Mouse (Mus musculus) brain, adult 2 months (tissue): ENCODE measurements around the gene Cyp8b1.
A peak's percentile ranks its signal among the peaks of the same experiment; 100 is the strongest.

Experiments used
- DNase-seq: peaks from one replicate; pipeline ENCODE4 v3.0.0; 2011; ENCODE audit warnings: low read depth, low spot score

Gene Cyp8b1

GRCm38 (mm10) chr9:121916102-121916501 is at the start of gene Cyp8b1:
Cyp8b1 (minus strand) TSS chr9:121916305.
- DNase-seq = no peak

- DNase-seq = peak; percentile 67
Measured at GRCm38 (mm10) chr9:121964941-121965340, 48.8 kb upstream of the Cyp8b1 start.

GRCm38 (mm10) chr9:121959966-121960635 is 44.0 kb upstream of the Cyp8b1 start:
- DNase-seq = no peak

- DNase-seq = no peak
Measured at GRCm38 (mm10) chr9:121952596-121952995, 36.5 kb upstream of the Cyp8b1 start.

GRCm38 (mm10) chr9:121951114-121951423 is 35.0 kb upstream of the Cyp8b1 start:
- DNase-seq = no peak

GRCm38 (mm10) chr9:121950418-121951113 is 34.5 kb upstream of the Cyp8b1 start, which contains the start of gene Fam198a:
Fam198a (plus strand) TSS chr9:121950988.
- peak; percentile 24 for DNase-seq

- peak; percentile 36 for DNase-seq
Measured at GRCm38 (mm10) chr9:121948431-121948830, 32.3 kb upstream of the Cyp8b1 start.

GRCm38 (mm10) chr9:121947784-121948183 is 31.7 kb upstream of the Cyp8b1 start:
- DNase-seq = peak; percentile 86

- no peak for DNase-seq
Measured at GRCm38 (mm10) chr9:121943628-121944027, 27.5 kb upstream of the Cyp8b1 start.

GRCm38 (mm10) chr9:121943005-121943404 is 26.9 kb upstream of the Cyp8b1 start:
- DNase-seq = no peak

GRCm38 (mm10) chr9:121937944-121938355 is 21.8 kb upstream of the Cyp8b1 start:
- peak; percentile 78 for DNase-seq

GRCm38 (mm10) chr9:121937451-121937864 is 21.4 kb upstream of the Cyp8b1 start:
- DNase-seq = peak; percentile 49

- DNase-seq = peak; percentile 88
Measured at GRCm38 (mm10) chr9:121936952-121937351, 20.8 kb upstream of the Cyp8b1 start.

GRCm38 (mm10) chr9:121934856-121935255 is 18.8 kb upstream of the Cyp8b1 start:
- peak; percentile 66 for DNase-seq

GRCm38 (mm10) chr9:121928498-121928897 is 12.4 kb upstream of the Cyp8b1 start:
- DNase-seq = peak; percentile 71

GRCm38 (mm10) chr9:121927721-121928120 is 11.6 kb upstream of the Cyp8b1 start:
- no peak for DNase-seq

- no peak for DNase-seq
Measured at GRCm38 (mm10) chr9:121926634-121927405, 10.7 kb upstream of the Cyp8b1 start.

GRCm38 (mm10) chr9:121925959-121926358 is 9.9 kb upstream of the Cyp8b1 start:
- no peak for DNase-seq

GRCm38 (mm10) chr9:121924901-121925560 is 8.9 kb upstream of the Cyp8b1 start:
- DNase-seq = peak; percentile 21

GRCm38 (mm10) chr9:121923906-121924305 is 7.8 kb upstream of the Cyp8b1 start:
- no peak for DNase-seq

GRCm38 (mm10) chr9:121923443-121923842 is 7.3 kb upstream of the Cyp8b1 start:
- DNase-seq = no peak

GRCm38 (mm10) chr9:121919027-121919501 is 3.0 kb upstream of the Cyp8b1 start:
- DNase-seq = no peak
